Mouse (Mus musculus) neural tube, embryonic 14.5 days (tissue): Measurements from ENCODE around the gene Aldh16a1. TPM values are rescaled to one million over a fixed set of nuclear protein-coding genes. Genes with fewer than 3 reads are reported as not detected.
"Not testable (repeated sequence)": the region's sequence is repeated elsewhere in the genome, so short reads cannot be mapped to it uniquely, and the experiment has no call there.

Experiments used
- ATAC-seq: fragments of 200-750 bp; cut with Nextera tagmentation; 2 replicates; pipeline ENCODE4 v1.8.0; 2017; ENCODE audit warnings: low read depth, mild to moderate bottlenecking, moderate TSS enrichment, moderate library complexity
- H3K27ac ChIP-seq: fragments of 300-500 bp; sonication (generic); 2 replicates; pipeline ENCODE4 v1.5.1; 2014; ENCODE audit warnings: low read depth, mild to moderate bottlenecking, control low read depth, low read length, moderate library complexity, mixed read lengths
- H3K27me3 ChIP-seq: fragments of 300-500 bp; sonication (generic); 2 replicates; pipeline ENCODE4 v1.6.1; 2014; ENCODE audit warnings: low read length; ENCODE audit not compliant: control insufficient read depth, insufficient read depth
- H3K36me3 ChIP-seq: fragments of 300-500 bp; sonication (generic); 2 replicates; pipeline ENCODE4 v1.6.1; 2014; ENCODE audit warnings: low read length, mixed read lengths; ENCODE audit not compliant: control insufficient read depth, insufficient read depth
- H3K4me1 ChIP-seq: fragments of 300-500 bp; sonication (generic); 2 replicates; pipeline ENCODE4 v1.6.1; 2014; ENCODE audit warnings: low read length; ENCODE audit not compliant: control insufficient read depth, insufficient read depth
- H3K4me2 ChIP-seq: fragments of 300-500 bp; sonication (generic); 2 replicates; pipeline ENCODE4 v1.6.1; 2014; ENCODE audit warnings: mild to moderate bottlenecking, low read depth, low read length, control low read depth
- H3K4me3 ChIP-seq: fragments of 300-500 bp; sonication (generic); 2 replicates; pipeline ENCODE4 v1.5.1; 2014; ENCODE audit warnings: low read depth, low read length, control low read depth, mixed read lengths
- H3K9ac ChIP-seq: fragments of 300-500 bp; sonication (generic); replicated peaks from 2 replicates; pipeline ENCODE4 v1.6.1; 2014; ENCODE audit warnings: low read depth, mild to moderate bottlenecking, control low read depth, low read length, mixed read lengths
- H3K9me3 ChIP-seq: fragments of 300-500 bp; sonication (generic); 2 replicates; pipeline ENCODE4 v1.6.1; 2016; ENCODE audit warnings: low read length; ENCODE audit not compliant: control insufficient read depth
- WGBS: fragments of 180-500 bp; shearing (Covaris S2); extraction: QIAGEN DNeasy Blood & Tissue Kit; methylation state at CpG from one replicate; pipeline ENCODE4 v1.1.7; 2014; 5-methylcytosine and 5-hydroxymethylcytosine counted together
- polyA plus RNA-seq: library from polyadenylated mRNA; unstranded; fragments of >200 nt; fragmentation: Nextera tagmentation; extraction: Ambion mirVana; gene quantifications from 2 replicates; pipeline ENCODE4 v1.2.1, GENCODE M21; 2014

The Aldh16a1 gene
- polyA plus RNA-seq, 1 experiment from 2014 or later: 16.9 TPM

DNA sequence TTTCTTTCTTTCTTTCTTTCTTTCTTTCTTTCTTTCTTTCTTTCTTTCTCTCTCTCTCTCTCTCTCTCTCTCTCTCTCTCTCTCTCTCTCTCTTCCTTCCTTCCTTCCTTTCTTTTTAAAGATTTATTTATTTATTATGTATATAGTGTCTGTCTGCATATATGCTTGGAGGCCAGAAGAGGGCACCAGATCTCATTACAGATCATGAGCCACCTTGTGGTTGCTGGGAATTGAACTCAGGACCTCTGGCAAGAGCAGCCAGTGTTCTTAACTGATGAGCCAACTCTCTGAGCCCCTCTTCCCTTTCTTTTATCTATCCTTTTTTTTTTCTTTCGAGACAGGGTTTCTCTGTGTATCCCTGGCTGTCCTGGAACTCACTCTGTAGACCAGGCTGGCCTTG, 19.4 kb upstream of the Aldh16a1 start:
- not testable (repeated sequence) for H3K9me3 ChIP-seq, ATAC-seq, H3K9ac ChIP-seq, H3K4me2 ChIP-seq, H3K4me3 ChIP-seq, H3K27ac ChIP-seq, H3K4me1 ChIP-seq, H3K36me3 ChIP-seq
- peaks cover 43% of the 10 kb centered on the region for H3K27me3 ChIP-seq
- WGBS: 69% methylated on average over 1 of the region's 1 CpGs

DNA sequence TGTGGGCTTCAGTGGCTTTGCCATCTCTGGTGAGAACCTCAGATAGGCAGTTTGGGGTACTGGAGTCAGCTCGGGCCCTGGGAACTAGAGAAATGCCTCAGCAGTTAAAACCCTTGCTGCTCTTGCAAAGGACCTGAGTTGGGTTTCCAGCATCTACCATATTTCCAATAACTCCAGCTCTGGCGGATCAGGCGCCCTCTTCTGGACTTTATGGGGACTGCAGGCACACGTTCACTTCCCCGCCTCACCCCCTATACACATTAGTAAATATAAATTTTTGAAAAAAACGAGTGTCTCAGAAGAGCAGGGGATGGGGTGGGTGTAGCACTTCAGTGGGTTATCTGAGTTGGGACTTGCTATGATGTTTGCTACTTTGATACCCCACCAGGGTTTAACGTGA, 18.6 kb upstream of the Aldh16a1 start:
- H3K27me3 ChIP-seq: peaks cover 42% of the 10 kb centered on the region
- H3K4me2 ChIP-seq: no peak overlapping the region
- 58% methylated on average over 7 of the region's 7 CpGs for WGBS
- H3K27ac ChIP-seq: no peak overlapping the region
- H3K9ac ChIP-seq: no peak overlapping the region
- no peaks in the 10 kb centered on the region for H3K36me3 ChIP-seq
- ATAC-seq: no peak
- no peak overlapping the region for H3K4me3 ChIP-seq
- H3K4me1 ChIP-seq: no peaks in the 10 kb centered on the region
- no peaks in the 10 kb centered on the region for H3K9me3 ChIP-seq

DNA sequence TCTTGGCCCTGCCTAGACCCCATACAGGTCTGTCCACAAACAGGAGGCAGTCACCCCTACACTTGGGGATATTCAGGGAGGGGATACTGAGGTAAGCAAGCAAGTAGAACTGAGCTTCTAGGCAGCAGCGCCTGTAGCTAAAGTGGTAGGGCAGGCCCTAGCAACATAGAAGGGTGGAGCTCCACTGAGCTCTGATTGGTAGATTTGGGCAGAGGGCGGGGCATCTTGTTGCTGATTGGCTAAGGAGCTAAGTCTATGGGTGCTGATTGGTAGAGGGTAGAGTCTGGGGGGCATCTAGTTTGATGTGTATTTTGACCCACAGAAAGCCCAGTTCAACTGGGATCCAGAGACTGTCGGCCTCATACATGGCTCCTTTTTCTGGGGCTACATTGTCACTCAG, 15.1 kb upstream of the Aldh16a1 start:
- no peak overlapping the region for H3K4me2 ChIP-seq
- 89% methylated on average over 3 of the region's 3 CpGs for whole genome bisulfite sequencing
- no peak for ATAC-seq
- no peak overlapping the region for H3K27ac ChIP-seq
- peaks cover 47% of the 10 kb centered on the region for H3K27me3 ChIP-seq
- no peaks in the 10 kb centered on the region for H3K36me3 ChIP-seq
- no peaks in the 10 kb centered on the region for H3K4me1 ChIP-seq
- H3K9me3 ChIP-seq: no peaks in the 10 kb centered on the region
- no peak overlapping the region for H3K4me3 ChIP-seq
- no peak overlapping the region for H3K9ac ChIP-seq

DNA sequence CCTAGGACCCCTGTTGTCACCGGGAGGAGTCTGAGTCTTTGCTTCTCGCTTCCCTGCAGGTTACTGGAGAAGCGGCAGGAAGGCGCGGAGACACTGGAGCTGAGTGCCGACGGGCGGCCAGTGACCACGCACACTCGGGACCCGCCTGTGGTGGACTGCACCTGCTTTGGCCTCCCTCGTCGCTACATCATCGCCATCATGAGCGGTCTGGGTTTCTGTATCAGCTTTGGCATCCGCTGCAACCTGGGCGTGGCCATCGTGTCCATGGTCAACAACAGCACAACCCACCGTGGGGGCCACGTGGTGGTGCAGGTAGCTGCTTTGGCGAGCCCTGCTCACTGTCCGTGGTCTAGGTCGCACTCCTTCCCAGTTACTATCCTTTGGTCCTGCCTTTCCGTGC, 14.3 kb upstream of the Aldh16a1 start:
- no peak for ATAC-seq
- H3K4me1 ChIP-seq: no peaks in the 10 kb centered on the region
- H3K4me3 ChIP-seq: peak overlapping the region; percentile 11; the same call in 1 of the 2 replicates
- no peaks in the 10 kb centered on the region for H3K36me3 ChIP-seq
- H3K9ac ChIP-seq: no peak overlapping the region
- peak overlapping the region; percentile 11; the same call in 1 of the 2 replicates for H3K4me2 ChIP-seq
- 2% methylated on average over 24 of the region's 24 CpGs for WGBS
- peaks cover 50% of the 10 kb centered on the region for H3K27me3 ChIP-seq
- H3K27ac ChIP-seq: no peak overlapping the region
- H3K9me3 ChIP-seq: no peaks in the 10 kb centered on the region

DNA sequence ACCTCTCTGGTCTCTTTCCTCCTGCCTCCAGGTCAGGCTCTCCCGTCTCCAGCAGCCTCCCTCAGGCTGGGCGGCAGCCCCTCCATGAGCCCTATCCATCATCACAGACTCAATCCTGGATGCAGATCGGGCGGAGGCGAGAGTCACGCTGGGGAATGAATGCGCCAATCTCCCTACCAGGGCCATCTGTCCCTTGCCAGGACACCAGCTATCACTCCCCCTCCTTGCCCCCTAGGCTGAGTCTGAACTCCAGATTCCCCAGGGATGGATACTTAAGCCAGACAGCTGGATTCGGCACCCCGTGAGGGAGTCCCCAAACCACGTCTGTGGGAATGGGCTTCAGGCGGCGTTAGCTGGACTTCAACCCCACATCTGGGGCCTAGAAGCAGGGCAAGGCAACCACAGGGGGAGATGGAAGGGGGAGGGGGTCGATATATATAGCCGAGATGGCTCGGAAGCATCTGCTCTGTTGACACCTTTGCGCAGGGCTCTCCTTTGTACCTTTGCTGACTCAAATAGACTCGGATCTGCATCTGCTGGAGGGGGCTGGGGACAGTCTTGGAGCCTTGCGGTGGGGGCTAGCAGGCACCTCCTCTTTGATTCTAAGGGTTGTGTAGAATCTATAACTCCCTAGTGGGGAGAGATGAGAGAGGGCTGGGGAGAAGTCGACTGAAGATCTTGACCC, 13.5 kb upstream of the Aldh16a1 start:
- Histone ChIP-seq H3K27me3 (peaks cover 58% of the 10 kb centered on the region), H3K4me2 (peak overlapping the region; percentile 11; the same call in 1 of the 2 replicates), H3K27ac (no peak overlapping the region), H3K9me3 (no peaks in the 10 kb centered on the region), H3K4me3 (no peak overlapping the region), H3K4me1 (no peaks in the 10 kb centered on the region), H3K36me3 (no peaks in the 10 kb centered on the region), H3K9ac (no peak overlapping the region)
- ATAC-seq: no peak
- whole genome bisulfite sequencing: 5% methylated on average over 19 of the region's 19 CpGs

DNA sequence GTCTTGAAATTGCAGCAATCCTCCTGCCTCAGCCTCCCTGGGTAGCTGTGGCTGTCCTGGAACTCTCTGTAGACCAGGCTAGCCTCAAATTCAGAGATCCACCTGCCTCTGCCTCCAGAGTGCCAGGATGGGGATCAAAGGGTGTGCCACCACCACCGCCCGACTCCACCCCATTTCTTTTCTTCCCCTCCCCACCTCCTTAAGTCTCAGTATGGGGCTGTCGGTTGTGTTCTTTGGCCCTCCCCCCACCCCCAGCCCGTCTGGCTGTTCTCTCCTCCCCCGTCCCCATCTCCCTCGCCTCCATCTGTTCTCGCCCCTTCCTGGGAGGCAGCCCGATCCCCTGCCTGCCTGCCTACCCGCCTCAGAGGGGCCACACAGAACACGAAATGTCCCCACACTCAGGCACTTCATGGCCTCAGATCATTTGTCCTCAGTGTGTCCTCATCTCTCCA, 12.6 kb upstream of the Aldh16a1 start:
- Histone ChIP-seq H3K4me2 (no peak overlapping the region), H3K9me3 (no peaks in the 10 kb centered on the region), H3K4me3 (no peak overlapping the region), H3K4me1 (no peaks in the 10 kb centered on the region), H3K27ac (no peak overlapping the region), H3K27me3 (peaks cover 58% of the 10 kb centered on the region), H3K36me3 (no peaks in the 10 kb centered on the region), H3K9ac (no peak overlapping the region)
- WGBS: 25% methylated on average over 10 of the region's 10 CpGs
- ATAC-seq: no peak

- H3K4me1 ChIP-seq: no peaks in the 10 kb centered on the region
- H3K27ac ChIP-seq: no peak overlapping the region
- no peaks in the 10 kb centered on the region for H3K9me3 ChIP-seq
- no peaks in the 10 kb centered on the region for H3K36me3 ChIP-seq
- WGBS: 49% methylated on average over 11 of the region's 11 CpGs
- no peak overlapping the region for H3K9ac ChIP-seq
- no peak overlapping the region for H3K4me2 ChIP-seq
- no peak for ATAC-seq
- peaks cover 58% of the 10 kb centered on the region for H3K27me3 ChIP-seq
- no peak overlapping the region for H3K4me3 ChIP-seq
These were observed 11.3 kb upstream of the Aldh16a1 start for GRCm38 (mm10) chr7:45165701-45166100.

GRCm38 (mm10) chr7:45164833-45165232, 10.4 kb upstream of the Aldh16a1 start:
- WGBS: 68% methylated on average over 5 of the region's 5 CpGs
- peaks cover 58% of the 10 kb centered on the region for H3K27me3 ChIP-seq
- H3K4me2 ChIP-seq: no peak overlapping the region
- H3K27ac ChIP-seq: no peak overlapping the region
- no peak overlapping the region for H3K9ac ChIP-seq
- no peaks in the 10 kb centered on the region for H3K4me1 ChIP-seq
- H3K36me3 ChIP-seq: 0 out of 2 replicates have a peak, but pooled peaks cover 2% of the 10 kb centered on the region
- no peak overlapping the region for H3K4me3 ChIP-seq
- no peak for ATAC-seq
- no peaks in the 10 kb centered on the region for H3K9me3 ChIP-seq

DNA sequence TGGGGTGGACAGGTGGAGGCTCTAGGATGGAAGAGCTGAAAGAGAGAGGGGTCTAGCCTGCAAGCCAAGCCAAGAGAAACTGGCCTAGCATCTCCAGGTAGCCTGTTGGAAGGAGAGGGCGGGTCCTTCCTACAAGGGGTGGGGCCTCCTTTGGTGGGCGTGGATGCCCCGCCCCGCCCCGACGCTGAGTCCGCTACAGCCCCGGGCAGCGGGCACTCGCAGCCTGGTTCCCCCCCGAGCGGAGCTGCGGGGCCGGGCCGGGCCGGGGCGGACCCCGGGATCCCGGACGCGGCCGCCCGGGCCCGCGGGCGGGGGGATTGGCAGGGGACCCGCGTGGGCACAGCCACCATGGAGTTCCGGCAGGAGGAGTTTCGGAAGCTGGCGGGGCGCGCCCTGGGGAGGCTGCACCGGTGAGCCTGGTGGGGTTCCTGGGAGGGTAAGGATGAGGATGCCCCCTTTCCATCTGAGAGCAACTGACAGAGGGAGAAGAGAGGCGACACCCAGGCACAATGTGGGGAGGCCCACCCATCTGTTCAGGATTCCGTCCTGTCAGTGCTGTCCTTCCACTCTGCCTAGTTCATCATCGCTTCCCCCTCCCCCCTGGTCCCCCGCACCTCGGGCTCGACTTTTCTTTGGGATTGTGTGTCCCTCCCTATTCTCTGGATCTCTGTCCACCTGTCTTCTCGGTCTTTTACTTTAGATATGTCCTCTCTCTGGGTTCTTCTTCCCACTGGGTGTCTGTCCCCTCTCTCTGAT, 9.5 kb upstream of the Aldh16a1 start, which contains the start of gene Slc17a7:
Gene Slc17a7, plus strand, starts transcription at position 215 of the 756 bp plus-strand sequence.
- H3K4me3 ChIP-seq: peak within 1 kb of the TSS; percentile 29
- H3K4me1 ChIP-seq: no peaks in the 10 kb centered on the region
- H3K27me3 ChIP-seq: peaks cover 49% of the 10 kb centered on the region
- WGBS: 3% methylated on average over 26 of the region's 41 CpGs
- ATAC-seq: no peak
- H3K36me3 ChIP-seq: 0 out of 2 replicates have a peak, but pooled peaks cover 7% of the 10 kb centered on the region
- no peak within 1 kb of the TSS for H3K27ac ChIP-seq
- H3K9ac ChIP-seq: no peak within 1 kb of the TSS; the same call in 1 of the 2 replicates
- no peaks in the 10 kb centered on the region for H3K9me3 ChIP-seq
- peak within 1 kb of the TSS; percentile 59 for H3K4me2 ChIP-seq
